Mouse (Mus musculus): Measurements from ENCODE around the gene Slc50a1. TPM values are rescaled to one million over a fixed set of nuclear protein-coding genes. Genes with fewer than 3 reads are reported as not detected.

The Slc50a1 gene
- total and polyA plus RNA-seq, 3 experiments, result 22.5 to 45.9 TPM; not detected in 1

GRCm38 (mm10) chr3:89276061-89276460 lies 5.7 kb upstream of the Slc50a1 start:
- no peaks in the 10 kb centered on the region for H3K9me3 ChIP-seq (replicated peaks; ENCODE audit: insufficient read depth, low read length)
- no peak overlapping the region for H3K27ac ChIP-seq (ENCODE audit: control insufficient read depth, low read depth, low read length)
- no peak overlapping the region for H3K9ac ChIP-seq (ENCODE audit: control insufficient read depth, low read depth, low read length, poor library complexity, severe bottlenecking)
- H3K79me2 ChIP-seq (ENCODE audit: control insufficient read depth, insufficient read depth, low read length, poor library complexity), result no peaks in the 10 kb centered on the region
- no peak overlapping the region for H3K4me3 ChIP-seq (ENCODE audit: control insufficient read depth in 1 of 2, insufficient read depth in 1 of 2, low read depth in 2 of 2, low read length in 2 of 2)
- no peaks in the 10 kb centered on the region for H3K36me3 ChIP-seq (ENCODE audit: control insufficient read depth in 1 of 2, insufficient read depth in 2 of 2, low read length in 2 of 2)
- peaks cover 24 to 30% of the 10 kb centered on the region in 2 experiments for H3K27me3 ChIP-seq (ENCODE audit: control insufficient read depth in 1 of 2, insufficient read depth in 2 of 2, low read length in 2 of 2)
- DNase-seq (ENCODE audit: low read depth, low spot score), result no peak
- peaks cover 0 to 2% of the 10 kb centered on the region in 2 experiments; a peak in 2 of 4 replicates for H3K4me1 ChIP-seq (ENCODE audit: control insufficient read depth in 1 of 2, insufficient read depth in 2 of 2, low read length in 2 of 2)
- TF ChIP-seq SMC3 (IDR thresholded peaks at IDR 0.05; ENCODE audit: low read depth, low read length), result no peak
- no peak for TF ChIP-seq GATA1 (IDR thresholded peaks at IDR 0.05; ENCODE audit: low read depth, low read length)
- TF ChIP-seq ZKSCAN1 (IDR thresholded peaks at IDR 0.05; ENCODE audit: low read depth, low read length), result no peak
- TF ChIP-seq GABPA (IDR thresholded peaks at IDR 0.05; ENCODE audit: low read depth, low read length), result no peak
- TF ChIP-seq ZMIZ1 (IDR thresholded peaks at IDR 0.05; ENCODE audit: low read depth, low read length), result no peak
- TF ChIP-seq MAFK (IDR thresholded peaks at IDR 0.05; ENCODE audit: borderline replicate concordance, low read depth, low read length), result no peak
- no peak for TF ChIP-seq JUND (IDR thresholded peaks at IDR 0.05; ENCODE audit: low read depth, low read length)
- TF ChIP-seq MEF2A (IDR thresholded peaks at IDR 0.05; ENCODE audit: extremely low read depth, insufficient replicate concordance, low read depth, low read length, poor library complexity, severe bottlenecking), result no peak
- no peak for TF ChIP-seq BHLHE40 (IDR thresholded peaks at IDR 0.05; ENCODE audit: borderline replicate concordance, low read depth, low read length)

DNA sequence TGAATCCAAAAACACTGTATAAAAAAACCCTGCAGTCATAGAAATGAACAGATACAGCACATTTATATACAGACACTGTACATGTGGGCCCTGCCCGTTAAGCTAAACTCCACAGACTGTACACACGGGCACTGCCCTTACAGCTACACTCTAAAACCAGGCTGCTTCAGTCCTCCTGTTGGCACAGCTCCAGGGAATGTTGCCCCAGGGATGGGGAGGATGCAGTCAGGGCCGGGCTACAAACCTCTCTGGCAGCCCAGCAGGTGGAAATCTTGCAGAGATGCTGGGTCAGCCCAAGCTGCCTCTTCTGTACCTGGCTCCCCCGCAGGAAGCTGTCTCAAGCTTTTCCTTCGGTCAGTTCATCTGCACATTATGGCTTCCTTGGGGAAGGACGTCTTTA lies 1.4 kb upstream of the Slc50a1 start:
- no peaks in the 10 kb centered on the region for H3K9me3 ChIP-seq (replicated peaks; ENCODE audit: insufficient read depth, low read length)
- H3K79me2 ChIP-seq (ENCODE audit: control insufficient read depth, insufficient read depth, low read length, poor library complexity), result peaks cover 1% of the 10 kb centered on the region; the same call in 1 of the 2 replicates
- H3K27ac ChIP-seq (ENCODE audit: control insufficient read depth, low read depth, low read length), result no peak overlapping the region
- H3K4me3 ChIP-seq (ENCODE audit: control insufficient read depth in 1 of 2, insufficient read depth in 1 of 2, low read depth in 2 of 2, low read length in 2 of 2), result no peak overlapping the region
- H3K4me1 ChIP-seq (ENCODE audit: control insufficient read depth in 1 of 2, insufficient read depth in 2 of 2, low read length in 2 of 2), result peaks cover 3 to 26% of the 10 kb centered on the region in 2 experiments
- DNase-seq (ENCODE audit: low read depth, low spot score), result no peak
- H3K27me3 ChIP-seq (ENCODE audit: control insufficient read depth in 1 of 2, insufficient read depth in 2 of 2, low read length in 2 of 2), result peaks cover 0 to 2% of the 10 kb centered on the region in 2 experiments; a peak in 2 of 4 replicates
- no peak overlapping the region for H3K9ac ChIP-seq (ENCODE audit: control insufficient read depth, low read depth, low read length, poor library complexity, severe bottlenecking)
- H3K36me3 ChIP-seq (ENCODE audit: control insufficient read depth in 1 of 2, insufficient read depth in 2 of 2, low read length in 2 of 2), result peaks cover 0 to 14% of the 10 kb centered on the region in 2 experiments; a peak in 2 of 4 replicates
- no peak for TF ChIP-seq EP300 (IDR thresholded peaks at IDR 0.05; ENCODE audit: low read depth in 1 of 2, low read length in 2 of 2)
- no peak for TF ChIP-seq ZC3H11A (IDR thresholded peaks at IDR 0.05; ENCODE audit: low read depth, low read length)
- TF ChIP-seq ETS1 (IDR thresholded peaks at IDR 0.05; ENCODE audit: low read depth, low read length), result no peak
- TF ChIP-seq NELFE (IDR thresholded peaks at IDR 0.05; ENCODE audit: low read depth, low read length), result no peak
- TF ChIP-seq ZNF384 (IDR thresholded peaks at IDR 0.05; ENCODE audit: low read depth, low read length), result no peak
- TF ChIP-seq CTCF (IDR thresholded peaks at IDR 0.05 in 2 of 3, conservative IDR thresholded peaks at IDR 0.05 in 1 of 3; ENCODE audit: control insufficient read depth in 1 of 3, insufficient read depth in 1 of 3, low read depth in 2 of 3, low read length in 3 of 3, poor library complexity in 1 of 3, severe bottlenecking in 1 of 3), result no peak
- TF ChIP-seq KAT2A (conservative IDR thresholded peaks at IDR 0.05; ENCODE audit: low read depth, low read length), result no peak
- TF ChIP-seq GABPA (IDR thresholded peaks at IDR 0.05; ENCODE audit: low read depth, low read length), result no peak
- no peak for TF ChIP-seq GATA1 (IDR thresholded peaks at IDR 0.05; ENCODE audit: low read depth, low read length)
- TF ChIP-seq JUND (IDR thresholded peaks at IDR 0.05; ENCODE audit: low read depth, low read length), result no peak
- no peak for TF ChIP-seq POLR2AphosphoS2 (IDR thresholded peaks at IDR 0.05; ENCODE audit: low read length)
- TF ChIP-seq USF1 (IDR thresholded peaks at IDR 0.05; ENCODE audit: low read depth, low read length), result no peak
- no peak for TF ChIP-seq UBTF (IDR thresholded peaks at IDR 0.05; ENCODE audit: borderline replicate concordance, insufficient read depth, low read depth, low read length)
- TF ChIP-seq TAL1 (IDR thresholded peaks at IDR 0.05; ENCODE audit: low read length), result no peak
- no peak for TF ChIP-seq NRF1 (IDR thresholded peaks at IDR 0.05; ENCODE audit: insufficient read depth, low read depth, low read length, poor library complexity, severe bottlenecking)
- no peak for TF ChIP-seq MAFK (IDR thresholded peaks at IDR 0.05; ENCODE audit: borderline replicate concordance, low read depth, low read length)
- TF ChIP-seq MAZ (IDR thresholded peaks at IDR 0.05; ENCODE audit: low read depth, low read length), result no peak
- no peak for TF ChIP-seq TCF12 (IDR thresholded peaks at IDR 0.05; ENCODE audit: low read depth, low read length)
- no peak for TF ChIP-seq MAX (IDR thresholded peaks at IDR 0.05; ENCODE audit: low read length)
- no peak for TF ChIP-seq MEF2A (IDR thresholded peaks at IDR 0.05; ENCODE audit: extremely low read depth, insufficient replicate concordance, low read depth, low read length, poor library complexity, severe bottlenecking)

All from MEL (cell line).